ENCODE assay signal across 12 mouse cellular contexts in genomic region chr7:63887034-63887551, GRCm38 (mm10). TPM values are rescaled to one million over a fixed set of nuclear protein-coding genes. Genes with fewer than 3 reads are reported as not detected.
DNase-seq lines count a peak whose midpoint lies in the region; ATAC-seq lines count a peak whose summit lies in the region.
"Had no signal": no experiment of that assay in that cellular context is flagged by ENCODE, and none has a peak within 500 bp of the region (broad histone marks: within the 10 kb centered on the region; RNA-seq: fewer than 3 reads in every experiment).

No protein-coding gene starts in this region.

- H3K9ac ChIP-seq in liver, embryonic 16.5 days (ENCODE audit: low read depth, low read length) = no peak overlapping the region
- no peak overlapping the region for H3K9ac ChIP-seq in midbrain, embryonic 11.5 days (ENCODE audit: low read length)
- H3K9ac ChIP-seq: neural tube, embryonic 13.5 days had no signal

- no peak overlapping the region for H3K27ac ChIP-seq in liver, embryonic 16.5 days (ENCODE audit: low read length)
- no peak overlapping the region for H3K27ac ChIP-seq in midbrain, embryonic 11.5 days (ENCODE audit: low read depth, low read length)
- H3K27ac ChIP-seq: neural tube, embryonic 13.5 days had no signal

- no peaks in the 10 kb centered on the region for H3K4me1 ChIP-seq in liver, embryonic 16.5 days (ENCODE audit: control insufficient read depth, low read depth, low read length)
- no peaks in the 10 kb centered on the region for H3K4me1 ChIP-seq in midbrain, embryonic 11.5 days (ENCODE audit: control insufficient read depth, insufficient read depth, low read length)

- no peak overlapping the region for H3K4me2 ChIP-seq in liver, embryonic 16.5 days (ENCODE audit: low read depth, low read length)
- no peak overlapping the region for H3K4me2 ChIP-seq in midbrain, embryonic 11.5 days
- H3K4me2 ChIP-seq: neural tube, embryonic 13.5 days had no signal

- DNase-seq in gastrocnemius, postnatal 25 days = peak; percentile 59
- no peak for DNase-seq in gastrocnemius, postnatal 4 days (ENCODE audit: low spot score in 2 of 2)
- peak; percentile 25 for DNase-seq in adipocyte (ENCODE audit: low spot score)
- DNase-seq in kidney, adult 18-20 months = peak; percentile 35
- no peak for DNase-seq in midbrain, embryonic 11.5 days (ENCODE audit: low spot score, missing footprints)
- DNase-seq in urinary bladder, postnatal 10 days (ENCODE audit: low spot score) = no peak
- no peak for DNase-seq in c-Kit-positive CD71-positive TER-119-positive erythroid progenitor cells, embryonic 14.5 days (ENCODE audit: low spot score)
- DNase-seq: cerebellum, postnatal 36 days; spleen, adult 18-20 months; thymus, postnatal 25 days had no signal

- H3K36me3 ChIP-seq in liver, embryonic 16.5 days (ENCODE audit: control insufficient read depth, insufficient read depth) = peaks cover 6% of the 10 kb centered on the region; the same call in 1 of the 2 replicates
- H3K36me3 ChIP-seq in midbrain, embryonic 11.5 days (ENCODE audit: control insufficient read depth, insufficient read depth, low read length) = peaks cover 4% of the 10 kb centered on the region; the same call in 1 of the 2 replicates

- no peaks in the 10 kb centered on the region for H3K9me3 ChIP-seq in liver, embryonic 16.5 days (replicated peaks; ENCODE audit: control insufficient read depth, low read length)
- H3K9me3 ChIP-seq in midbrain, embryonic 11.5 days (ENCODE audit: control insufficient read depth, low read length) = no peaks in the 10 kb centered on the region
- H3K9me3 ChIP-seq: neural tube, embryonic 13.5 days had no signal

- WGBS in liver, embryonic 16.5 days (ENCODE audit: insufficient replicate concordance) = 57% methylated on average over 8 of the region's 8 CpGs
- 66% methylated on average over 8 of the region's 8 CpGs for WGBS in midbrain, embryonic 11.5 days

- H3K27me3 ChIP-seq in liver, embryonic 16.5 days (ENCODE audit: control insufficient read depth, insufficient read depth, low read depth, low read length) = no peaks in the 10 kb centered on the region
- no peaks in the 10 kb centered on the region for H3K27me3 ChIP-seq in midbrain, embryonic 11.5 days (ENCODE audit: control insufficient read depth, insufficient read depth, low read length)
- H3K27me3 ChIP-seq: neural tube, embryonic 13.5 days had no signal

- no peak overlapping the region for H3K4me3 ChIP-seq in liver, embryonic 16.5 days (ENCODE audit: low read depth, low read length)
- no peak overlapping the region for H3K4me3 ChIP-seq in midbrain, embryonic 11.5 days (ENCODE audit: low read depth, low read length)
- H3K4me3 ChIP-seq: neural tube, embryonic 13.5 days had no signal

- peak; percentile 27; the same call in 1 of the 2 replicates for ATAC-seq in liver, embryonic 16.5 days (ENCODE audit: low read depth)
- ATAC-seq in midbrain, embryonic 11.5 days (ENCODE audit: low FRiP score) = no peak

RNA-seq across cellular contexts. Expression of gene E030018B13Rik, which starts 29.6 kb away (rescaled TPM):
- not detected for total RNA-seq in gastrocnemius, postnatal 25 days (2021)
- not detected for total RNA-seq in gastrocnemius, postnatal 4 days (2021)
- polyA plus RNA-seq in liver, embryonic 16.5 days (2015; fragmentation: Nextera tagmentation; extraction: Ambion mirVana) = not detected in 2 replicates
- 0.14 TPM in 1 of 2 replicates, not detected in the other for polyA plus RNA-seq in midbrain, embryonic 11.5 days (2014; fragmentation: Nextera tagmentation; extraction: Ambion mirVana)

RNA-seq across cellular contexts. Expression of gene Klf13, which starts 51.6 kb away (rescaled TPM):
- 10 to 100 TPM; 38.9 to 43.1 TPM for total RNA-seq in gastrocnemius, postnatal 25 days (2021)
- 10 to 100 TPM; 41.3 to 46.0 TPM for total RNA-seq in gastrocnemius, postnatal 4 days (2021)
- 15.6 and 16.6 TPM in 2 replicates for polyA plus RNA-seq in liver, embryonic 16.5 days (2015; fragmentation: Nextera tagmentation; extraction: Ambion mirVana)
- 31.5 and 32.0 TPM in 2 replicates for polyA plus RNA-seq in midbrain, embryonic 11.5 days (2014; fragmentation: Nextera tagmentation; extraction: Ambion mirVana)

Comparison
In these comparisons a context has a peak if more than half of its experiments do, and no peak if none do; other contexts are left out.
1. DNase-seq: peak in gastrocnemius, postnatal 25 days (single experiment), adipocyte (single experiment) and kidney, adult 18-20 months (single experiment); none in gastrocnemius, postnatal 4 days (0 of 2), midbrain, embryonic 11.5 days (single experiment), urinary bladder, postnatal 10 days (single experiment) and c-Kit-positive CD71-positive TER-119-positive erythroid progenitor cells, embryonic 14.5 days (single experiment).